Mouse (Mus musculus) frontal cortex, postnatal 10 days (tissue): Measurements from ENCODE around the gene Frmd8.
A peak's percentile ranks its signal among the peaks of the same experiment; 100 is the strongest.

Source experiments
- DNase-seq, 2 experiments: peaks; one replicate each; pipeline ENCODE4 v3.0.0; 2022; ENCODE audit warnings: low spot score in 2 of 2, mixed read lengths in 1 of 2

Gene Frmd8

DNA sequence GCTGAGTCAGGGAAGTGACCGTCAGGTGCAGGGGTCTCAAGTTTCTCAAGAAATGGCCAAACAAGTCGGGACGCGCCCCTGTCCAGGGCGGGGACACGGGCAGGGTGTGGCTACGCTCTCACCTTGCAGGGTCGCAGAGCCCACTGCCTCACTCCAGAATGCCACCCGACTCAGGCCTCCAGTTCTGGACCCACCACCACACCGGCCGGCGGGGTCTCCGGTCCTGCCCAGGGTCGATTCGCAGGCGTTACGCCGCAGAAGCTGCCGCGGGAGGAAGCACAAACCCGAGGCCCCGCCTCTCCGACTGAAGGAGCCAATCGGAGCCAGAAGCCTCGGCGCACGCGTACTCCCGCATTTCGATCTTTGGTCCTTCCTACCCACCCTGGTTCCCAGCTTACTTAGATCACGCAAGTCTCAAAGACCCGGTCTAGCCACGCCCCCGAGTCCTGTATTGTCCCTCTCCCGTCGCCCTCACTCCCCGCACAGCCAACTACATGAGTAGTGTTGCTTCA is at the start of gene Frmd8:
TSS of gene Frmd8 (minus strand) at position 306 of the 512 bp plus-strand sequence.
- DNase-seq: peak; percentile 87 to 91

DNA sequence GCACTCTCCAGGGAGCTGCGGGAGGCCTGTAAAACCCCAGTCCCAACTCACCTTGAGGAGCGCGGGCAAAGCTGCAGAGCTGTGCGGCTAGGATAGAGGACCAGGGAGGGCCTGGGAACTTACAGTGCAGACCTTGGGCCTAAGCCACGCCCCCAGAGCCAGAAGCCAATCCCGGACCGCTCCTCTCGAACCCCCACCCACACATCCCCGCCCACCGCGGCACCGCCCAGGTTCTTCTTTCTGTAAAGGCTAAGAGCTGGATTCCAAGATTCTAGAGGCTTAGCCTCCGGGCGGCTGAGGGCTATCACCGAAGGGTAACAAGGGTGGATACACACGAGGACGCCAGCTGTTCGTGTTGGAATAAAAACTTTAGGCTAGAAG is 49.6 kb upstream of the Frmd8 start, which contains the start of gene Cdc42ep2:
TSS of gene Cdc42ep2 (minus strand) at position 104 of the 381 bp plus-strand sequence.
- DNase-seq: peak; percentile 83 to 90

DNA sequence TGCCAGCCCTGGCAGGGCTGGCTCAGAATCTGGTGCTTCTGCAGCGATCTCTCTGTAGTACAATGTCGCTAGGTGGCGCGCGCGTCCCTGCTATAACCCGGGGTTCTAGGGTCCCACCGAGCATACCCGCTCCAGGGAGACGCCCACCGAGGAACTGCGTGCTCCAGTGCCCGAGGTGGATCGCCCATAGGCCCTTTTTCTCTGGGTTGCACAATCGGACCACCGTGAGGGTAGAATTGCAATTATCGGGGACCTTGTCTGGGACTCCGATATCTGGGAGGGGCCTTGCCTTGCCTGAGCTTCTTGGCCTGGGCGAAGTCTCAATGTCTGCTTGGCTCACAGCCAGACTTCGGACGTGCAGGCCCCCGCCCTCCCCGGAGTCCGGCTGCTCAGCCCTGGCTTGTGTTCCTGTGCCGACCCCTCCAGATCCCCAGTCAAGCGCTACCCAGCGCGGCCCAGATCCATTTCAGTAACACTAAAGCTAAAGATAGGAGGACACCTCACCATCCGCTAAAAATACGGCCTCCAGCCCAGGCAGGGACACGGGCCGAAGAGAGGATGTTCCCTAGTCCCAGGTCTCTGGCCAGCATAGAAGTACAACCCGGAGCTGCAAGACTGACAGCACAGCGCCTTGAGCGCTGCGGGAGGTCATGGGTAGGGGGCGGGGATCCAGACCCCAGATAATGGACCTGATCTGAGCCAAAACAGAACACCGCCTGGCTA is 49.1 kb upstream of the Frmd8 start:
- DNase-seq: peak; percentile 74 to 89

DNA sequence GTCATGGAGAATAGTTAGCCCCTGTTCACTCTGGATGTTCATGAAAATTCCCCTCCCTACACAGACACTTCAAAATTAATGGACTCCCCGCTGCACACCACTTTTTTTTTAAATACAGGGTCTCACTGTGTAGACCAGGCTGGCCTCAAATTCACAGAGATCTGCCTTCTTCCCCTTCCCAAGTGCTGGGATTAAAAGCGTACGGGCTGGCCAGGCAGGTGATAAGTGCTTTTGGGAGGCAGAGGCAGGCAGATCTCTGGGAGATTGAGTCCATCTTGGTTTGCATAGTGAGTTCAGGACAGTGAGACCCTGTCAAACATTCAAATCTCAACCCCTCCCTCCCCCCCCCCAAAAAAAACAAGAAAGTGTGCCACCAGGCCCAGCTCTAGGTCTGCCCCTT is 47.9 kb upstream of the Frmd8 start:
- no peak for DNase-seq

DNA sequence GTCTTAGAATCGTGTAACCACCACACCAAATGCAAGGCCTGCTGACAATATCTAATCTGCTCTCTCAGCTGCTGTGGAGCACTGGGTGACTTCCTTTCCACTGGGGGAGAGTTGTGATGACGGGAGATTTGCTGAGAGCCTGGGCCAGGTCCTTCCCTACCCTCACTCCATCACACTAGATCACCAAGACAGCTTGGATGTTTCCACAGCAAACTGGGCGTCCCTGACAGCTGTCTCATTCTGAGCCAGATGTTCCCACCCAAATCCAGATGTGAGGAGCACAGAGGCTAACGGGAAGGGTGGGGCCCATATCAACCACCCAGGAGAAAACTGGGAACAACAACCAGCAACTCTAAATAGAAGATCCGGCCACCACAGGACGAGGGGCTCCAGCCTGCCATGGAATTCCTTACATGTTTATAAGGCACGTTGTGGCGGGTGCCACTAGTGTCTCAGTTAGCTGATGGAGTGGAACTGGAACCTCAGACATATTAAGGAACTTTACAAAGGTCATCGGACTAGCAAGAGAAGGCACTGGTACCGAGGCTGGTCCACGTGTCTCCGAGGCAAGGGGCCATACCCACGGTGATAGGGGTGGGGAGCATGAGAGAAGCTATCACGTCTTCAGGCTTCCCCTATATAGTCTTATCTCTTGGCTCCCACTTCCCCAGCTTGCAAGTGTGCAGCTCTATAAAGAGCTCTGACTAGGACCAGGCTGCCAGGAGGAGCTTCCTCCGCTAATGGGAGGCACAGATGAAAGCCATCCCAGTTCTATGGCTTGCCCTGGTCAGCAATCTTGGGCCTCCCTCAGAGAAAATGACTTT is 47.3 kb upstream of the Frmd8 start:
- no peak for DNase-seq

DNA sequence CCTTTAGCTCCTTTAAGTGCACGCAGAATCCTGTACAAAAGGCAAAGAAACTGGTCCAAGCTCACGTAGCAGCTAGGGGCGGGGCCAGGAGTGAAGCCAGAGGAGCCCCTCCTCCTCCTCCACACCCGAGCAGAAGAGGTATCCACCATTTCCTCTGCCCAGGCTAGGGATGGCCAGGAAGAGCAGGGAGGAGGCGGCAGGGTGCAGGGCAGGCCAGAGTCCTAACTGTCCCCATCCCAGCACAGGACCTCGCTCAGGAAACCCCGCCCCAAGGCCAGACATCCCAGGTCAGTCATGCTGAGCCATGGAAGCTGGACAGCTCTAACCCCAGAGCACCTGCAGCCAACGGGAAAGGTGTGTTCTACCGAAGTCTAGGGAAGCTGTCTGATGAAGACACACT is 46.6 kb upstream of the Frmd8 start:
- no peak for DNase-seq

DNA sequence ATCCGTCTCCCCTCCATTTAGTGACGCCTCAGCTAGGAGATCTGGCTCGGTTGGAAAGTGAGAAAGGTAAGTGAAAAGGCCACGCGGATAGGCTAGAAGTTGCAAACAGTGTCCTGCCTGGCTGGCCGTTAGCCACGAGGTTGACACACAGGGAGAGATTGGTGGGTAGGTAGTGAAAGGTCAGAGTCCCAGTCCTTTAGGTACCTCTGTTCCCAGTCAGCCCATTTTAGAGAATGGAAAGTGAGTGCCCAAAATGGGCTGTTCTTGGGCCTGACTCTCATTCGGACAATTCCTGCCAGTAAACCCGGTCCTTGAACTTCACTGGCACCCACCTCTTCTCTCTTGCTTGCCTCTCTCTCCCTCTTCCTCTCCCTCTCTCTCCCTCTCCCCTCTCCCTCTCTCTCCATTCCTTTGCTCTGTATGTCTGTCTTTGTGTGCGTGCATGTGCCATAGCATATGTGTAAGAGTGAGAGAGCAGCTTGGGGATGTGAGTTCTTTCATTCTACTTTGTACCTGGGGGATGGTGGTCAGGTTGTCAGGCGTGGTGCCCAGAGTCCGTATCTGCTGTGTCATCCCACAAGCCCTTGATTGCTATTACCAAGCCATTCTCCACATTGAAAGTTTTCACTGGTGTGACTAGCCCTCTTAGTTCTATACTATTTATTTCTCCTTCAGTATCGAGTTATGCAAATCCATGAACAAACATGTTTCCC is 38.1 kb upstream of the Frmd8 start, which contains the start of gene Dpf2:
TSS of gene Dpf2 (minus strand) at position 4 of the 713 bp plus-strand sequence.
- DNase-seq: no peak

DNA sequence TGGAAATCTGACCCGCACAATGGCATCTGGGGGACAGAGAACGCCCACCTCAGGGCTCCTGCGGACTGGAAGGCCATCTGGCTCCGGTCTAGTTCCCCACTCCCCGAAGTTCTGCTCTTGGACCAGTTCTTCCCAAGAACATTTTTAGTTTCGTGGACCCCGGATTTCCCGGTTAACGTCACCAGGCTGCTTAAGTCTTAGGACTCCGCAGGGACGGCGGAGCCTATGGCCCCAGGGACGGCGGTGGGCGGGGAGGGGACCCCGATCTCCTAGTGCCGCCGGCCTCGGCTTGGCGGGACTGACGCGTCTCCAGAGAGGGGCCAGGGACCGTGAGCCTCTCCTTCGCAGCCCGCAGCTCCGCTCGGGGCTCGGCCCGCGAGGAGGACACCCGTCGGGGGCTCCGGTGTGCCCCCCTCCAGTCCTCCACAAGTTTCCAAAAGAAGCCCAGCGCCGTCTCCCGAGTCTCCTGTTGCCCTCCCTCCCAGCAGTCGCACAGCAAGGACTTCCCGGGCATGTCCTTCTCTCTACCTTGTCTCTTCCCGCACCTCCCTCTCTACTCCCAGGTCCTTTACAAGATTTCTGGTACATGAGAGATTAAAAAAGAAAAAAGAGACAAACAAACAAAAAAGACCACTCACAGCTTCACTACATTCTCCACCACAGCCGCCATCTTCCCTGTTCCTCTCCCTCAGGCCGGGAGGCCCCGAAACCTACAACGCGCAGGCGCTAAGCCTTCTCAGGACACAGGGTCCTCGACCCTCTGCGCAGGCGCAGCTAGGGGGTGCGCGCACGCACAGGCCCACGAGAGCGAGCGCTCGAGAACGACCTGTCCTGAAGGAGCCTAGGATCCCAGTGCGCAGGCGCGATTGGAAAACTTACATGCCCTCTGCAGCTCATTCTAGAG is 37.3 kb upstream of the Frmd8 start:
- peak; percentile 98 to 99 for DNase-seq

DNA sequence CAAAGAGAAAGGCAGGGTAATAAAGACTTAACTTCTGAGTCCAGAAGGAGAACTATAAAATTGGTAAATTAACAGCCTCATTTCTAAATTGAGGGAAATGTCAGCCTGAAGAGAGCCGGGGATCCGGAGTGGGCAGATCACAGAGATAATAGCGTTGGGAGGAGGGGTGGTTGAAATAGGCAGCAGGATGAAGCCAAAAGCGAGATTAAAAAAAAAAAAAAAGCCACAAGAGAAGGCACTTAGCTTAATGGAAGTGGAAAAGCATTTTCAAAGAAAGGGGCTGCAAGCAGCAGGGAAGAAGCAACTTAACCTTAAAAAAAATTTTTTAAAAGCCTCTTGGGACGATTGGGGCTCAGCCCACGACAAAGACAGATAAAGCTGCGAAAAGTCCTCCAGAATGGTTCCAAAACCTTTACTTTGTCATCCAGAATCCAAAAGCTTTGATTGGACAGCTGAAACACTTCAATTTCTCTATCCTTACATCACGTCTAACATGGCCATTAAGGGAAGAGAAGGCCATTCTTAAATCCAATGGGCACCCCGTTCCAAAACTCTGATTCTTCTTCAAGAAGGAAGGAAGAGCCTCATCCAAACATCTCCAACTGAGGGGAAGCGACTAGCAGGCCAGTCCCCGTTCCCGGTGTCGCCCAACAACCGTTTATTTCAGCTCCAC is 36.5 kb upstream of the Frmd8 start:
- DNase-seq: no peak

DNA sequence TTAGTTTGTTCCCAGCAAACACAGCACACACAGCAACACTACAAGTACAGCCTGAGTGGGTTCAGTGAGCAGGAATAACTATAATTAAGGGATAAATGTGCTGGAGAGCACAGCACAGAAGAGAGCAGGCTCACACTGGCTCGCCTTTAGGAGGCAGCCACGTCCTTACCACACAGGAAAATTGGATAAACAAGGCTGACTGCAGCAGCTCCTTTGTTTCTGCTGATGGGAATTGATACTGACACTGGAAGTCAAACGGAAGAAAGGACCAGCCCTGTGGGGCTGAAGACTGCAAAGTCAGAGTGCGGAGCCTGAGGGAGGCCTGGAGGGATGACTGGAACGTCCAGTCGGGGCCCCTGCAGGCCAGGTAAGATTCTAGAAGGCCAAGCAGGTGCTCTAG is 35.1 kb upstream of the Frmd8 start:
- DNase-seq: no peak

DNA sequence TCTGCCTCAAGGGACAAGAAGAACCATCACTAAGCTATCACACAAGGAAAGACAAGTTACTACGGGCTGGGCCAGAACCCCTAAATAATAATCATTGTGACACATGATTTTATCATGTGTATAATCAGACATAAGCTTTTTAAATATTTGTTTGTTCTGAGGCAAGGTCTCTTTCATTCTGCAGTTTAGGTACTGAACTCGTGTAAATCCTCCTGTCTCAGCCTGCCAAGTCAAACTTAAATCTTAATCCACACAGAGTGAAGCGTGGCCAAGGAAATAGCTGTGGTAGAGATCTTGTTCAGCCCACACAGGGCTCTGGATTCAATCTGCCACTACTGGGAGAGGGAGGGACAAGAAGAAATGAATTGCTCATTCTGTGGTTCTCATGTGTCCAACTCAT is 32.2 kb upstream of the Frmd8 start:
- DNase-seq: no peak

DNA sequence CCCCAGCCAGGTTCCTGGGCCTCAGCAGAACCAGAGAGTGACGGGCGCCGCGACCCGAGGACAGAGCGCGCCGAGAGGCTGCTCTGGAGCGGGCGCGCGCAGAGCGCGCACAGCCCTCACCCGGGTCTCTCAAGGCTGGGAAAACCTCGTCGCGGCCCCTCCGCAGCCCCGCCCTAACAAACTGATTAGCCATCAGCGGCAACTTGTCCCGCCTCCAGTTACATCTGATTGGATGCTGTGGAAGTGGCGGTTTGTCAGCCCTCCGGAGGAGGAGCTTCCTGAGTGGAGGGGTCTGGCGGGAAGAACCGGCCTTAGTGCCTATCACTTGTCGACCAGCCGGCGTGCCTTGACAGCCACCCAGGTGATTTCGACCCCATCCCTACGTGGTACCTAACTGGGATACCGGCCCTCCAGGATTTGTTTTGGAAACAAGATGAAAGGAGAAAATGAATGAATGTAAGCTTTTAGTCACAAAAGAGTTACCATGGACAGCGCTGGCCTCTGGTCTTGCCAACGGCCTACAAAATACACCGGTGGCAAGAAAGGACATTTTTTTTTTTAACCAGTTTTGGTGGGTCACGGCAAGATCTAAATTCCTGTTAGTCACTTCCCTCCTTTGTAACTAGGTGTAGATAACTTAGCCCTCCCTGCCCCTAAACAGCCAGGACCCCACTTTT is 19.1 kb upstream of the Frmd8 start, which contains the start of gene Tigd3:
TSS of gene Tigd3 (minus strand) at position 148 of the 677 bp plus-strand sequence.
- peak; percentile 93 to 95 for DNase-seq

DNA sequence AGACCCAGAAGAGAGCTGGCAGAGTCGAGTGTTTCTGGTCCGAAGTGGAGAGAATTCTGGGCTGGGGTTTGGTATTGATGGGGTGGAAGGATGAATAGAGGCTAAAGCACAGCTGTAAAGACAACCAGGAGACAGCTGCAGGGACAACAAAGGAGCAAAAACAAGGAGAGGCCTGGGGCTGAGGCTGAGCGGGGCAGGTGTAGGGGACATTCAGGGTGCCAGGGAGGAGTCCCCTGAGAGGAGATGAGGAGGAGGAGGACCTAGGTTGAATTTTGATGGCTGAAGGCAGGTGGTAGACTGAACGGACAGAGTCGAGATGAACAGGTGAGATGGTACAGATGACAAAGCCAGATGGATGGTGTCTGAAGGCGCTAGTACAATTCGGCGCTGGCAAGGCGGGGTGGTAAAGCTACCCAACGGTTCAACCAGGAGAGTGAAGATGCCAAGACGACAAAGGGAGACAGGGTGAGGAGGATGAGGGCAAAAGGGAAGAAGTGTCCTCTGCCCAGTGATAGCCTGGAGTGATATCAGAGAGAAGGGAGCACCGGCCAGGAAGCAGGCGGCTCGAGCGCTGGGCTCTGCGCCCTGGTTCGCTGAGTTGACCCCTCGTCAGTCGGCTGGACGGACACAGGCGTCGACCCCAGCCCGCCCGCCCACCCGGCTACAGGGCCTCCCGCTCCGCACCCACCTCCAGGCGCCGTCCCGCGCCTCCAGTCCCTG is 18.4 kb upstream of the Frmd8 start:
- no peak for DNase-seq

DNA sequence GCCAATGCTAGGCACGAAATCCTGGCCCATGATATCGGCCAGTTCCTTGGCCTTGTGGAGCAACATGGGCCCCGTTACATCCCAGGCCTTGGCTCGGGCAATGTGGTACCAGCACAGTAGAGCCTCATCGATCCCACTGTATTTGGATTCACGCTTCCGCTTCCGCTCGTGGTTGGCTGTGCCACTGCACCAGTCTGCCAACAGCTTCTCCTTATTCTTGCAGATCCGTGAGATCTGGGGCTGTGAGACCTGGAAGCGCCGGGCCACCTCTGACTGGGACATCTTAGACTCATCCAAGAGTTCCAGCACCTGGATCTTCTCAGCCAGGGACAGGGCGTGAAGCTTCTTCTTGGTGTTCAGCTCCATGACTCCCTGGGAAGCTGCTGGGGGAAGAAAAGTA is 17.7 kb upstream of the Frmd8 start:
- DNase-seq: no peak

DNA sequence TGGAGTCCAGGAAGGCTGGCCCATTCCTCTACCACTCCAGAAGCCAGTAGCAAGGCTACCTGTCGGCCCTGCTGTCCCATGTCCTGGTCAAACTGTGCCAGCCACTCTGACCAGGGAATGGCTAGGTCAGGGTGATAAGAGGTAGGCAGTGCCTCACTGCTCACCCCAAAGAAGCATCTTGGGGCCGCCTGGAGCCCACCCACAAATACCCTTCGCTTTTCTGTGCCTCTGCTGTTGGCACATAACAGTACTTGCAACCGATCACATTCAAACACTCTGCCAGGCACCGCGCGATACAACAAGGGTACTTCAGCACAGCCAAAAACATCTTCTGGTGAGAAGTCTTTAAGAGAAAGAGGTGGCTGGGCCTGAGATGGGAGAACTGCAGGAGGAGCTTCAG is 17.2 kb upstream of the Frmd8 start:
- DNase-seq: no peak

DNA sequence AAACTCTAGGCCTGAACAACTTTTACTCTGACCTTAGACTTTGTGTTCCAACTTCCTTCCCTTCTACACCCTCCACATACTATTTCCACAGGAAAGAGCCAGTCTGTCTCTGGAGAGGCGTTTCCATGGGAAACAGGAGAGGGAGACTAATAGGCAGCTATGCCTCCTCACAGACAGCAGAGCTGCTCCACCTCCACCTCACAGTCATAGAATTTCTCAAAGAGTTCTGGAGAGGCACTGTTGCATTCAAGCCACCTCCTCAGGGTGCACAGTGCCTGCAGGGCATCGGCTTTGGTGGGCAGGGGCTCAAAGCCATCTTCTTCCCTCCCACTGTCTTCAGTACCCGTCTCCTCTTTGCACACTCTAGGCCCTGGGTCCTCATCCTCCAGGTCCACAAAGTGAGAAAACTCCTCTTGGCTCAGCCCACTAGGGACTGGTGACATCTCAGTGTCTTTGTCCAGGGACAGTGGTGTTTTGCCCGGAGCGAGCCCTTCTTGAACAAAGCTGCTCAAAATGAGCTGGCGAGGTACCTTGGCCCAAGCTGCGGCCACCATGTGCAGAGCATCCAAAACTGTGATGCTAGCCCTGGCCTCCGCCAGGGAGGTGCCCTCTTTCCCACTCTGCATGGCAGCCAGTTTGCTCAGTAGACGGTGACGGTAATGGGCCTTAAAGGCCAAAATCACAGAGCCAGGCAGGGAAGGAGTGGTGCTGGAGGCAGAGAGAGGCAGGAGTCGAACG is 16.6 kb upstream of the Frmd8 start:
- DNase-seq: no peak

DNA sequence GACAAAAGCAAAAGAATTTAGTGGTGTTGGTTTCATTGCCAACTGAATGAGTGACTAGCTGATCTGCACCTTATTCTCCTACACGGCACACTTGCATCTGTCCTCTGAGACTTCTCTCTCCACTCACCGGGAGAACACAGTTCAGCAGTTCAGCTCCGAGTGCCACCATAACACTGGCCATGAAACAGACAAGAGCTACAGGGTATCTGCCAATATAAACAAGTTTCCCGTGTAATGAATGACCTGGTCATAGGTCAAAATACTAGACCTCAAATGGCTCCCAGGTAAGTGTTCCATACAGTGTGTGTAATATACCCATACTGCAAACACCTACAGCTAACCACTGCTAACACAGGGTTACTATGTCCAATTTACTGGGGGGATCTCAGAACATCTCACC is 14.1 kb upstream of the Frmd8 start:
- DNase-seq: no peak

DNA sequence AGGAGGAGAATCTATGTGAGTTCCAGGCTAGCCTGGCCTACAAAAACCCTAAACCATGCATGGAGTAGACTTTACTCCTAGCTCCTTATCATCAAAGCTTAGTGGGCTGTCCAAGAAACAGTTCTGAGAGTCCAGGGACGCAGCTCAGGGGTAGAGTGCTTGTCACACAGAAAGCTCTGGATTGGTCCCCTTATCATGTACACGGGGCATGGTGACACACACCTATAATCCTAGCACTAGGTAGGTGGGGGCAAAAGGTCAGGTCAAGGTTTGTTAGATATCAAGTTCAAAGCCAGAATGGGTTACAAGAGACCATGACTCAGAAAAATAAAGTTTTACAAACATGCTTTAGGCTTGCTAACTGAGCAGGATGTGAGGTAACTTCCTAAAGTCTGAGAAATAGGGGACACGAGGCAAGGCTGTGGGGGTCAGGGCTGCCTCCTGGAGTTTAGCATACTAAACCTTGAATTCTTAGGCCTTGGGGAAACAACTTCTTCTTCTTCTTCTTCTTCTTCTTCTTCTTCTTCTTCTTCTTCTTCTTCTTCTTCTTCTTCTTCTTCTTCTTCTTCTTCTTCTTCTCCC is 12.3 kb upstream of the Frmd8 start:
- DNase-seq: no peak
